Mouse (Mus musculus) telencephalon, adult 2 months (tissue): ENCODE results near the gene Srr.

Experiments
- DNase-seq: peaks from one replicate; pipeline ENCODE4 v3.0.0-alpha.2; 2011; ENCODE audit warnings: low read depth, low spot score

The Srr gene

DNA sequence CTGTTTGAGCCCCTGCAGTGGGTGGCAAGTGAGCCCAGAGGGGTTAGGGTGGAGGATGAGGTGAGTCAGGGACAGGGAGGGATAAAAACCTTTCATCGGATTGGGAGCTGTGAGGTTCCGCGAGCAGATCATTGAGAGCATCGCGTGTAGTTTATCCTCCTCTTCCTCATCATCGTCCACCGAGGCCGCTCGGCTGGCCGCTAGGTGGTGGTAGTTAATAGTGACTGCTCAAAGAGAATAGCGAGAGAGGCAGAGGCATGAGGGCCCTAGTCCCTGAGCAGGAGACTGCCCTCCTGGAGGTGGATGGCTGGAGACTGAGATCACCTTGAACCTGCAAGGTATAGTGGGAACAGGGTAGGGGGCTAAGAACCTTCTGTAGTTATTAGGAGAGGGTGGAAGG lies 62.3 kb downstream of the Srr start:
- DNase-seq, result no peak

DNA sequence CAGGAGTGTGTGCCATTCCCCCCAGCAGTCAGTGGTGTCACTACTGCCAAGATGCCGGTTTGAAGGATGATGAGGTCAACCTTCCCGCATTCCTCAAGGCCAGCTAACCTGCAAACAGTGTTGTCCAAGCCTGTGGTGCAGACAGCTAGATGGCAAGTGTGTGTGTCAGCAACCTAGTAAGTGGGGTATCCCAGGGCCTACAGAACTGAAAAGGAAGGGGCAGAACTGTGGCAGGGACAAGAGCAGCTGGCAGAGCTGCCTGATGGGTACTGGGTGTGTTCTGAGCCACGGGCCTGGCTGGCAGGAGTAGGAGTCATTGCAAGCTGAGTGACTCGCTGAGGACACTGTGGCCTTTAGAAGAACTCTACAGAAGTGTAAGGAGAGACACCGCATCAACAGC lies 63.6 kb downstream of the Srr start:
- no peak for DNase-seq

DNA sequence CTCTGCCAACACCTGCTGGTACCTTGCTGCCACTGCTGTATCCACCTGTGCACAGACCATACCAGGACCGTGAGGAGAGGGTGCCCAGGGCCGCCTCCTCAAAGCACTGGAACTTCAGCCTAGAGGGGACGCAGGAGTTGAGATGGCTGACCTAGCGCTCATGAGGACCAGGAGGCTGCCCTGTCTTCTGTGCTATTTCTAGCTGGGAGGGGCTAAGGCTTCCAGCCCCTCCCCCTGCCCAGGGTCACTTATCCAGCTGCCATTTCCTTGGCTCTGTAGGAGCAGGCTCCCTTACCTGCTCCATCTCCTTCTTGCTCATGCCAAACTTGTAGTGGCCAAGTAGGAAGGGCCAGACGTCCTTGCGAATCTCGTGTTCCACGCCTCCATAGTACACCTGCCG lies 68.0 kb downstream of the Srr start:
- no peak for DNase-seq
